Comparison of ENCODE assay signal across 20 mouse cellular contexts in the genomic region with DNA sequence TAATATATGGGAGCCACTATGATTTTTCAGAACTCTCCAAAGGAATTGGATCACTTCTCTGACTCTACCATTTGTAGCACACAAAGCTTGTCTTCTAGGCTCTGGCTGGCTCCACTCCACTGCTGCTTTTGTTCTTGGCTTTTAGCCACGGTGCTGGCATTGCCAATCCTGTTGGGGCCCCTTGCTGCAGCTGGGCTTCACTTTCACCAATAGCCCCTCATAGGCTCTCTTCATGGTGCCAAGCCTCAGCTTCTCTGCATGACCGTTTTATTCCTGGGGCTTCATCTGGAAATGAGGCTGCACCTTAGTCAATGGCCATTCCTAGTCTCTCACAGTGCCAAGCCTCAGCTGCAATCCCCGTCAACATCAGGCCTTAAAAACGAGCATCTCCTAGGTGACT.
DNase-seq lines count a peak whose midpoint lies in the region; ATAC-seq and TF ChIP-seq lines count a peak whose summit lies in the region.
"Had no signal": no experiment of that assay in that cellular context is flagged by ENCODE, and none has a peak within 500 bp of the region (broad histone marks: within the 10 kb centered on the region; RNA-seq: fewer than 3 reads in every experiment).

No protein-coding gene starts in this region.

- DNase-seq in cerebellum, postnatal 14 days, result peak; percentile 35 to 38
- no peak for DNase-seq in cerebellum, adult 9-10 months
- DNase-seq in layer of hippocampus, postnatal 10 days (ENCODE audit: low spot score in 2 of 2), result peak; percentile 7 to 24
- DNase-seq in layer of hippocampus, adult 9-11 months, result no peak
- DNase-seq in neural tube, embryonic 10.5 days (ENCODE audit: extremely low spot score, low spot score), result no peak
- DNase-seq in forebrain, postnatal 0 days, result peak; percentile 42
- no peak for DNase-seq in gastrocnemius, postnatal 14 days
- DNase-seq: adrenal gland, postnatal 10 days; cerebellum, adult 18-20 months; gastrocnemius, postnatal 10 days; heart, adult 18-20 months; heart, postnatal 36 days; kidney, adult 9 months; kidney, postnatal 25 days; liver; lung, postnatal 10 days had no signal

- no peak overlapping the region for H3K4me2 ChIP-seq in neural tube, embryonic 13.5 days
- no peak overlapping the region for H3K4me2 ChIP-seq in forebrain, postnatal 0 days (ENCODE audit: low read depth)
- H3K4me2 ChIP-seq: intestine, embryonic 15.5 days had no signal

- H3K4me1 ChIP-seq in neural tube, embryonic 13.5 days (replicated peaks), result no peaks in the 10 kb centered on the region
- no peaks in the 10 kb centered on the region for H3K4me1 ChIP-seq in forebrain, postnatal 0 days (ENCODE audit: insufficient read depth)
- H3K4me1 ChIP-seq: intestine, embryonic 15.5 days had no signal

- H3K27me3 ChIP-seq in neural tube, embryonic 13.5 days, result no peaks in the 10 kb centered on the region
- no peaks in the 10 kb centered on the region for H3K27me3 ChIP-seq in forebrain, postnatal 0 days (ENCODE audit: insufficient read depth, low read length)
- H3K27me3 ChIP-seq: intestine, embryonic 15.5 days; Patski had no signal

- H3K9ac ChIP-seq in neural tube, embryonic 13.5 days, result no peak overlapping the region
- H3K9ac ChIP-seq in forebrain, postnatal 0 days, result no peak overlapping the region
- H3K9ac ChIP-seq: intestine, embryonic 15.5 days had no signal

- intact Hi-C loops in gastrocnemius, postnatal 14 days (cut with DNase I; ENCODE audit: low total_unique reads), result no loop called here

- WGBS in neural tube, embryonic 13.5 days, result 73% methylated on average over 4 of the region's 4 CpGs
- WGBS in forebrain, postnatal 0 days, result 42% methylated on average over 4 of the region's 4 CpGs

- H3K9me3 ChIP-seq in neural tube, embryonic 13.5 days, result no peaks in the 10 kb centered on the region
- no peaks in the 10 kb centered on the region for H3K9me3 ChIP-seq in forebrain, postnatal 0 days (ENCODE audit: low read length)
- H3K9me3 ChIP-seq: intestine, embryonic 15.5 days had no signal

- no peak for TF ChIP-seq CTCF in forebrain, postnatal 0 days (IDR thresholded peaks at IDR 0.05; ENCODE audit: low read depth)

- H3K36me3 ChIP-seq in neural tube, embryonic 13.5 days, result no peaks in the 10 kb centered on the region
- no peaks in the 10 kb centered on the region for H3K36me3 ChIP-seq in forebrain, postnatal 0 days (ENCODE audit: insufficient read depth)
- H3K36me3 ChIP-seq: intestine, embryonic 15.5 days had no signal

- no peak overlapping the region for H3K27ac ChIP-seq in neural tube, embryonic 13.5 days (replicated peaks)
- no peak overlapping the region for H3K27ac ChIP-seq in forebrain, postnatal 0 days (ENCODE audit: low read depth, low read length)
- H3K27ac ChIP-seq: intestine, embryonic 15.5 days had no signal

- no peak overlapping the region for H3K4me3 ChIP-seq in neural tube, embryonic 13.5 days
- no peak overlapping the region for H3K4me3 ChIP-seq in forebrain, postnatal 0 days (ENCODE audit: low read depth, low read length)
- H3K4me3 ChIP-seq: intestine, embryonic 15.5 days had no signal

- ATAC-seq in neural tube, embryonic 13.5 days (ENCODE audit: low read depth), result peak; percentile 53
- ATAC-seq in forebrain, postnatal 0 days, result peak; percentile 50
- ATAC-seq: CD4-positive, CD25-positive, alpha-beta regulatory T cell, adult 4 months; intestine, embryonic 15.5 days; Patski had no signal

Comparison
In these comparisons a context has a peak if more than half of its experiments do, and no peak if none do; other contexts are left out.
1. DNase-seq: peak in cerebellum, postnatal 14 days (2 of 2), layer of hippocampus, postnatal 10 days (2 of 2) and forebrain, postnatal 0 days (single experiment); none in cerebellum, adult 9-10 months (single experiment), layer of hippocampus, adult 9-11 months (single experiment), neural tube, embryonic 10.5 days (single experiment) and gastrocnemius, postnatal 14 days (single experiment).